Mouse (Mus musculus) adipocyte (in vitro differentiated cells): ENCODE measurements around the gene Umodl1.

Experiments
- DNase-seq: peaks from one replicate; pipeline ENCODE4 v3.0.0-alpha.2; 2016; ENCODE audit warnings: low spot score

Gene Umodl1

DNA sequence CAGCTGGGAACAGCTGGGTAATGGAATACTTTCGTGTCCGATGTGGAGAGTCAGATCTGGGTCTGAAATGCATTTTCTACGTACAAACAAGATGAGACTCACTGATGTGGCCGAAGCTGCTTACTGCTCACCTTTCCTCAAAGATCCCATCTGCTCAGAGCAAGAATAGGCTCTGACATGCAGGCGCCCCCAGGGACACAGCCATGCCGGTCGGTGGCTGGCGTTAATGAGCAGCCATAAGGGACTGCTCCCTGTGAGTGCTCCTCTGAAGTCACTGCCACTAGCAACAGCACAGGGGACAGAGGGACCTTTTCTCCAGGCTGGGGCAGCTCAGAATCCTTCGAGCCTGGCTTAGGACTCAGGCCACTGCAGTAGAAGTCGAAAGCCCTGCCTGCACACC, at the start of gene Umodl1:
TSS of gene Umodl1 (plus strand) at position 301 of the 400 bp plus-strand sequence.
- no peak for DNase-seq

GRCm38 (mm10) chr17:30907577-30907976, 46.9 kb upstream of the Umodl1 start:
- no peak for DNase-seq

DNA sequence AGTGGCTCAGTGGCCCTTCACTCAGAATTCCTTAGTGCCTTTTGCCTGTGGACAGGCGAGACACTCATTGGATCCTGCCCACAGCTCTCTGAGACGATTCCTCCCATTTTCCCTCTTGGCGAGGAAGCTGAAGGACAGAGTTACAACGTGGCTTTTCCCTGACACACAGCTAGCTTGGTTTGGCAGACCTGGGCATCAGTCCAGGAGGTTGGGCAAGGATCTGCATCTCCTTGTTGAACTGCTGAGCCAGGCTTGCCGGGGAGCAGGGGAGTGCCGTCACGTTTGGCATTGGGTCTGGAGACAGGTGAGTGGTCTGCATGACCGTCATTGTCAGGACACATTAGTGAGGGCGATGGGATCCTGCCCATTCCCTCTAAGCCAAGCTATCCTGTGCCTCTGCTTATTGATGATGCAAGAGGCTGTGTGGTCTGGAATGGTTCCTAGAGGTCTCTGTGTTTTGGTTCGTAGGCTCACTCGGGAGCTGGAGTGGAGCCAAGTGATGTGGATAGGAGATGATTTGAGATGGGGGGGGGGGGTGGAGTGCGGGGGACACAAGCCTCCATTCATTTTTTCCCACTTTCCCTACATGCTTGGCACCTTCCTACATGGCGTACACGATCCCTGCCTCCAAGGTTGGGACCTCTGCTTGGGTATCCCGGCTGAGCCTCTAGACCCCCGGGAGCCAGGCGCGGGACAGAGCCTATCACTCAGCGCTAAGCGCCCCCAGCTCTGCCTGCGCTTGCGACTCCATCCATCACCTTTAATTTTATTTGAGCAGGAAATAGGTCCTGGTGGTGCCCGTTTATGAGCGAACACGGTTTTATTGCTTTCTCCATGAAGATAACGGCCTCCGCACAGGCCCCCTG, 43.3 kb upstream of the Umodl1 start:
- DNase-seq = peak; percentile 86

DNA sequence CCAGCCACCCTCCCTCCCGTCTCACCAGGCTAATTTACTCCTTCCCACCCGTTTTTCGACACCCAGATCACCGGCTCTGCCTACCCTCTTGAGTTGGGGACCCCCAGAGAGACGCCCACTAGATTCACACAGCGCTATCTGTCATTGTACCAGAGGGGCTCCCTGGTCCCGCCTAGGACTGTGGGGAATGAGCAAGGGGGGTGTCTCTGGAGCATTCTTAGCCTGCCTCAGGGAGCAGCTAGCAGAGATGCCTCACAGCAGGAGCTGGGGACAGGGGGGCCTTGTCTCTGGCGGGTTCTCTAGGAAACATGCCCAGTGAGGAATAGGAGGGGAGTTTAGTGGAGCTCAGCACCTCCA, 42.7 kb upstream of the Umodl1 start:
- no peak for DNase-seq

DNA sequence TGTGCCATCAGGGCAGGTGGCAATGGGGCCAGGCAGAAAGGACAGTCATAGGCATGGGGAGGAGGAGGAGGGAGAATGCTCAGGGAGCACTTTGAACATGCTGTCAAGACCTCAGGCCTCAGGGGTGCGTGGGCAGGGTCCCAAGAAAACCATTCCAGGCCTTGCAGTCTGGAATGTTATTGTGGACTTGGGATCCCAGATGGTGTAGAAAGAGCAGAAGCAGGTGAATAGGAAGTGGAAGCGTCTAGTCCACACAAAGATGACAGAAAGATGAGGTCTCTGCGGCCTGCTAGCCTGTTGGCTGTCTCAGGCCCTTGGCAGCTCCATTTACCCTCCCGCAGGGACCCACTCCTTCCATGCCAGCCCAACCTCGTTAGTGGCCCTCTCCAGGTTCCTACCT, 41.9 kb upstream of the Umodl1 start:
- DNase-seq = no peak

DNA sequence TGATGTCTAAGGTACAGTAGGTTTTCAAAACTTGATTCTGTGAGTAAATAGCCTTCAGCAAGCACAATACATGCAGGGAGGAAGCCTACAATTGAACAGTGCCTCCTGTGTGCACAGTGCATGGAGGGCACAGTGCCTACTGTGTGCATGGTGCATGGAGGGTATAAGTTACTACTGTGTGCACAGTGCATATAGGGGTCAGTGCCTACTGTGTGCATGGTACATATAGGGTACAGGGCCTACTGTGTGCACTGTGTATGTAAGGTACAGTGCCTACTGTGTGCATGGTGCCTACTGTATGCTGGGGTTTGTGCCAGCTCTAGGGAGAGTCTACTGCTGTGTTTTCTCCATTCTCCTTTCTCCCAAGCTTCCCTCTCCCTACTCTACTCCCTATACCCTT, 40.2 kb upstream of the Umodl1 start:
- DNase-seq = no peak

GRCm38 (mm10) chr17:30923566-30923965, 30.9 kb upstream of the Umodl1 start:
- DNase-seq = peak; percentile 34

DNA sequence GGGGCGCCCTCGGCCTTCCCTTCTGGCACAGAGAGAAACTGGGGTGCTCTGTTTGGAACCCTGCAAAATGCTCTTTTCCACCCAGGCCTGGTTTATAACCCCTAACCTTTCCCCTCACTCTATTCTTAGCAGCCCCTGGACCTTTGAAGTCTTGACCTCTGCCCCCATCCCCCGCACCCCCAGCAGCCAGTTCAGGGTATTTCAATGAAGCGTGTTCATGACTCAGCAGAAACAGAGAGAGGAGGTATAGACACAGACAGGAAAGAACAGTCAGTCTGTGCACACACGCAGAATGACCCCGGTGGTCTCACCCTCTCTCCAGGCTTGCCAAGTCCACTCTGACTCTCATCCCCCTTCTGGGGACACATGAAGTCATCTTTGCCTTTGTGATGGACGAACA, 23.6 kb upstream of the Umodl1 start:
- DNase-seq = no peak

GRCm38 (mm10) chr17:30932836-30933235, 21.6 kb upstream of the Umodl1 start:
- no peak for DNase-seq

DNA sequence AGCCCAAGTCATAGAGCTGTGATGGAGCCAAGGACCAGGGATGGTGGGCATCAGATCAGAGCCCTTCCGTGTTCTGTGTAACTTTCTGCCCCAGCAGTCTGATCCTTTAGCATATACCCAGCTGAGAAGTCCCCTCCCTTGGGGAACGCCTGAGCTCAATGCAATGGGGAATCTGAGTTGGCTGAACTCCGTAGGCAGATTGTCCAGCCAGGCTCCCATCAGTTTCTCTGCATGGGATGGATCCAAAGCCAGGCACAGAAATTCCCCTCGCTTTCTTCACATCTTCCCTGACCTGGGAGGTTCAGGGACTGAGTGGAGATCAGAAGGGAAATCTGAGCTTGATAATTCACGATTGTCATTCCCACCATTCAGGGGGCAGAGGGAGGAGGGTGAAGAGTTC, 19.1 kb upstream of the Umodl1 start:
- no peak for DNase-seq

- DNase-seq = no peak
Observed at GRCm38 (mm10) chr17:30938554-30938953, 15.9 kb upstream of the Umodl1 start.

DNA sequence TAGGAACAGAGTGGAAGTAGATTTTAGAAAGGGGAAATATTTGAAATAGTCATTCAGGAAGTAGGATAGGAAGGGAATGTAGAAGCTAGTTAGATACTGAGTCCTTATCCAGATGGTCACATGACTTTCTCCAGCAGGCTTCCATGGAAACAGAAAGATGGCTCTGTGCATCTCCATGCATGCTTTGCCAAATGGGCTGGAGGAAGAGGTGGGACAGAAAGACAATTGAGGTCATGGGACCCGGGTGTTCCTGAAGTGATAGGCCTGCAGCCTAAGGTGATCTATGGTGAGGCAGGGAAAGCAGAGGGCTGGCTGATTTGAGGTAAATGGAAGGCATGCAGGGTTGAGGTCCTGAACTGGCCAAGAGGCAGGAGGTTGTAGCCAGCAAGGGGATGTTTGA, 6.1 kb upstream of the Umodl1 start:
- no peak for DNase-seq

DNA sequence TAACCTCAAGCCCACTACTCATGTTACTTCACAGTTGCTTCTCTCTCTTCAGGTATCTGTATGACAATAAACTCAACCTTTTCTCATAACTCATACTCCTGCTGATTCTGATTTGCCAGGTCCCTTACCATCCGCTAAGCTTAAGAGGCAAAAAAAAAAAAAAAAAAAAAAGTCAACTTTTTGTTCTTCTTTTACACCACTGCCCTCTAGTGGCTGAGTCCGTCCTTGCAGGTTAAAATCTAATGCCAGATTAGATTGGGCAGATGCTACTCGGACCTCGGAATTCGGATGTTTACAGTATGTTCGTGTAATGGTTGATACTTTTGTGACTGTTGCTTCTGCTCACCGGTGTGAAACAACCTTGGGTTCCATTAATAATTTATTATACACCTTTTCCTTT, 3.7 kb upstream of the Umodl1 start:
- DNase-seq = peak; percentile 82

DNA sequence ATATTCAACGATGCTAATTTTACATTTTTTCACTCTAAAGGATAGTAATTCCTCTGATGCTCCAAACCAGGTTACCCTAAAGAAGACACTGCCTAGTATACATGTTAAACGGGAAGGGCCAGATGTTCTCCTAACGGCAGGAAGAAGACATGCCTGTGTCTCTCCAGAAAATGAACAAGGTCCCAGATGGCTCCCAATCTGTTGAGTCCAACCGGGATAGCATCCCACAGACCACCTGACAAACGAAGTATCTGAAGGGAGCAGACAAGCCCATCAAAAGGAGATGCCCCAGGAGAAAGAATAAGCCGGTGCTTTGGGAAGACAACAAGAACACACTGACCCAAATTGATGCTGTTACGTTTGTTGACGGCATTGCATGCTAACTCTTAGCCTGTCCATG, 2.8 kb upstream of the Umodl1 start:
- DNase-seq = no peak

DNA sequence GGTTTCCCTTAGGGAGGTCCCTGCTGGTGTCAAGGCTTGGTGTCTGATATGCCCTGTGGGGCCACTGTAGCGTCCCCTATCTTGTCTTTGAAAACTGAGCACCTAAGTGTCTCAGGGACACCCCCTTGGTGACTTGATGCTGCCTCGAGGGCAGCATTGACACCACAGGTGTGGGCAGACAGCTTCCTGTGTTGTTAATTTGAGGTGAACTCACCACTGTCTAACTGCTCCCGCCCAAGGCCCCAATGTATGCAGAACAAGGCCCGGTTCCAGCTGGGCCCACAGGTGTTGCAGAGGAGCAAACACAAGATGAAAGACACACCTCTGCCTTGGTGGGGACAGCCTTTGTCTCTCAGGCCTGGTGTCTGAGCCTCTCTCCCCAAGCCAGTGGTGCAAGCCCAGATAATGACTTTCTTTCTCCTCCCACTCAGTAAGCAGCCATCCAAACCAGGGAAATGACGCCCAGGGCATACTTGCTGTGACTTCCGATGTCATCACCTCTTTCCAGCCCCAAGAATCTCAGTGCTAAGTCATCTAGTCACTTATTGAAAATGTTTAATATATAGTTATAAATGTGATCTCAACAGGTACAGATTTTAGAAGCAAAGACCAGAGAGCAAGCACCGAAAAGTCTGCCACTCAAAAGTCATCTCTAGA, 7.6 kb downstream of the Umodl1 start:
- DNase-seq = no peak

DNA sequence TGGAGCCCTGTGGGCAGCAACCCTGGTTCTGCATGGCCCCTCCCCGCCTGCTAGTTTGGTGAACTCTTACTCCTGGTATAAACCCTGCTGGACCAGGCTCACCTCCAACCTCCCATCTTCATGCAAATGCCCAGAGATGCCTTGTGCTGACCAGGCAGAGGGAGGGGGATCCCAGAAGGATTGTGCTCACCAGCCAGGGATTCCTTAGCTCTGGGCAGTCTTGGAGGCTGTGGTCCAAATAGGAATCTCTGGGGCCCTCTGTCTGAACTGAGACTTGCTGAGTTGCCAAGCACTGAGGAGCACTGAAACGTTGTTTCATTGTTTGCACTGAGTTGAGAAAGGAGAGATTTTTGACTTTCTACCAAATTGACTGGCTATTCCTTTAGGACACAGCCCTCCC, 8.4 kb downstream of the Umodl1 start:
- peak; percentile 3 for DNase-seq

GRCm38 (mm10) chr17:30969983-30970382, 15.5 kb downstream of the Umodl1 start:
- DNase-seq = no peak

DNA sequence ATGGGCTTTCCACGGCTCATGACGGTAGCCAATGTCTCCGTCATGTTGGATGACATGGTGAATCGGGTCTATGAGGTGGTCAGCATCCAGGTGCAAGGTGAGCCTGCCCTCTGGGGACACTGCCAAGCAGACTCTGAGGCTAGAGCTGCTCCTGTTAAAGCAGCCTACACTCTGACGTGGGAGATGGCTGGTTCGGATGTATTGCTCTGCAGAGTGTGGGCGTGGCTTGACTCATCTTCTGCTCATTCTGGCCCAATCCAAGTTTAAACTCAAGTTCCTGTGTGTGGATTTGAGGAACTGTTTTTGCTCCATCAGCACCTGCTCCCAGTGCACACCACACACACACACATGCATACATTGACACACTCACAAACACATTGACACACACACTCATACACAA, 17.4 kb downstream of the Umodl1 start:
- DNase-seq = no peak

- DNase-seq = no peak
Observed at GRCm38 (mm10) chr17:30973332-30973731, 18.9 kb downstream of the Umodl1 start.

- DNase-seq = no peak
Observed at GRCm38 (mm10) chr17:30977290-30977689, 22.9 kb downstream of the Umodl1 start.

GRCm38 (mm10) chr17:30978556-30978955, 24.1 kb downstream of the Umodl1 start:
- no peak for DNase-seq

- no peak for DNase-seq
Observed at GRCm38 (mm10) chr17:30983521-30983920, 29.1 kb downstream of the Umodl1 start.

DNA sequence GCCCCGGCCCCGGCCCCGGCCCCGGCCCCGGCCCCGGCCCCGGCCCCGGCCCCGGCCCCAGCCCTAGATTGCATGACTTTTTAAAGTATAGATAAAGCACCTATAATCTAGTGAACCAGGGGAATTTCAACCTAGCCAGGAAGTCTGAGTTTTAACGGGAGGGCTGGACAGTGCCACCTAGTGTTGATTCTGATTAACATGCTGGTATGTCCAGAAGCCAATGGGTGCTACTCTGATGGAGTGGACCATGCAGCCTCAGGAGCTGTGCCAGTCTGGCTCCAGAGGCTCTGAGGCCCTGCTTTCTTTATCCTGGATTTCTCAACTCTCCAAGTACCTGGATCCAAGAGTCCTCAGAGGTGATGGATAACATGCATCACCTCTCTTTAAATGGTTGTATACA, 35.8 kb downstream of the Umodl1 start:
- DNase-seq = peak; percentile 10

- DNase-seq = no peak
Observed at GRCm38 (mm10) chr17:30996296-30996695, 41.9 kb downstream of the Umodl1 start.
